Mouse (Mus musculus): ENCODE results near the gene Dctn2.
"Not testable (repeated sequence)": the region's sequence is repeated elsewhere in the genome, so short reads cannot be mapped to it uniquely, and the experiment has no call there.

DNA sequence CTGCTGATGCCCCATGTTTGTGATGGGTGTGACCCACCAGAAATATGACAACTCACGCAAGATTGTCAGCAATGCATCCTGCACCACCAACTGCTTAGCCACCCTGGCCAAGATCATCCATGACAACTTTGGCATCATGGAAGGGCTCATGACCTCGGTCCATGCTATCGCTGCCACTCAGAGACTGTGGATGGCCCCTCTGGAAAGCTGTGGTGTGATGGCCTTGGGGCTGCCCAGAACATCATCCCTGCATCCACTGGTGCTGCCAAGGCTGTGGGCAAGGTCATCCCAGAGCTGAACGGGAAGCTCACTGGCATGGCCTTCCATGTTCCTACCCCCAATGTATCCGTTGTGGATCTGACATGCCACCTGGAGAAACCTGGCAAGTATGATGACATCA, 47.3 kb downstream of the Dctn2 start:
- TF ChIP-seq CTCF (IDR thresholded peaks at IDR 0.05; ENCODE audit: low read depth, low read length); GATA1 (IDR thresholded peaks at IDR 0.05; ENCODE audit: borderline replicate concordance, low read length); POLR2AphosphoS5 (IDR thresholded peaks at IDR 0.05; ENCODE audit: insufficient replicate concordance, low read depth, low read length); GATA2 (IDR thresholded peaks at IDR 0.05; ENCODE audit: borderline replicate concordance, low read depth, low read length); TAL1 (conservative IDR thresholded peaks at IDR 0.05; ENCODE audit: low read depth, low read length): not testable (repeated sequence)

Data from G1E (cell line).